Mouse (Mus musculus) embryonic facial prominence, embryonic 13.5 days (tissue): ENCODE data around the gene Tnfsf13. TPM values are rescaled to one million over a fixed set of nuclear protein-coding genes. Genes with fewer than 3 reads are reported as not detected.

ENCODE experiments used
- ATAC-seq: fragments of 200-750 bp; cut with Nextera tagmentation; 2 replicates; pipeline ENCODE4 v1.8.0; 2017; ENCODE audit warnings: low read depth; ENCODE audit not compliant: insufficient number of reproducible peaks, insufficient read depth, low FRiP score, low TSS enrichment
- H3K27ac ChIP-seq: fragments of 300-500 bp; sonication (generic); 2 replicates; pipeline ENCODE4 v1.5.1; 2015; ENCODE audit warnings: moderate library complexity, mild to moderate bottlenecking, inconsistent platforms
- H3K27me3 ChIP-seq: fragments of 300-500 bp; sonication (generic); 2 replicates; pipeline ENCODE4 v1.6.1; 2015; ENCODE audit warnings: mild to moderate bottlenecking, inconsistent platforms
- H3K36me3 ChIP-seq: fragments of 300-500 bp; sonication (generic); 2 replicates; pipeline ENCODE4 v1.6.1; 2015; ENCODE audit warnings: mild to moderate bottlenecking, inconsistent platforms
- H3K4me1 ChIP-seq: fragments of 300-500 bp; sonication (generic); 2 replicates; pipeline ENCODE4 v1.6.1; 2015; ENCODE audit warnings: inconsistent platforms
- H3K4me2 ChIP-seq: fragments of 300-500 bp; sonication (generic); 2 replicates; pipeline ENCODE4 v1.6.1; 2015; ENCODE audit warnings: moderate library complexity, mild to moderate bottlenecking, inconsistent platforms
- H3K4me3 ChIP-seq: fragments of 300-500 bp; sonication (generic); 2 replicates; pipeline ENCODE4 v1.5.1; 2015; ENCODE audit warnings: mild to moderate bottlenecking, inconsistent platforms
- H3K9ac ChIP-seq: fragments of 300-500 bp; sonication (generic); 2 replicates; pipeline ENCODE4 v1.6.1; 2015; ENCODE audit warnings: mild to moderate bottlenecking, inconsistent platforms
- H3K9me3 ChIP-seq: fragments of 300-500 bp; sonication (generic); 2 replicates; pipeline ENCODE4 v1.6.1; 2016; ENCODE audit warnings: inconsistent platforms
- WGBS: fragments of 180-500 bp; shearing (Covaris S2); methylation state at CpG from one replicate; pipeline ENCODE4 v1.1.7; 2015; ENCODE audit warnings: mixed read lengths; 5-methylcytosine and 5-hydroxymethylcytosine counted together
- polyA plus RNA-seq: library from polyadenylated mRNA; unstranded; fragments of >200 nt; fragmentation: Nextera tagmentation; extraction: Ambion mirVana; gene quantifications from 2 replicates; pipeline ENCODE4 v1.2.1, GENCODE M21; 2015

Gene Tnfsf13
- polyA plus RNA-seq, 1 experiment from 2014 or later, result 0.21 TPM

DNA sequence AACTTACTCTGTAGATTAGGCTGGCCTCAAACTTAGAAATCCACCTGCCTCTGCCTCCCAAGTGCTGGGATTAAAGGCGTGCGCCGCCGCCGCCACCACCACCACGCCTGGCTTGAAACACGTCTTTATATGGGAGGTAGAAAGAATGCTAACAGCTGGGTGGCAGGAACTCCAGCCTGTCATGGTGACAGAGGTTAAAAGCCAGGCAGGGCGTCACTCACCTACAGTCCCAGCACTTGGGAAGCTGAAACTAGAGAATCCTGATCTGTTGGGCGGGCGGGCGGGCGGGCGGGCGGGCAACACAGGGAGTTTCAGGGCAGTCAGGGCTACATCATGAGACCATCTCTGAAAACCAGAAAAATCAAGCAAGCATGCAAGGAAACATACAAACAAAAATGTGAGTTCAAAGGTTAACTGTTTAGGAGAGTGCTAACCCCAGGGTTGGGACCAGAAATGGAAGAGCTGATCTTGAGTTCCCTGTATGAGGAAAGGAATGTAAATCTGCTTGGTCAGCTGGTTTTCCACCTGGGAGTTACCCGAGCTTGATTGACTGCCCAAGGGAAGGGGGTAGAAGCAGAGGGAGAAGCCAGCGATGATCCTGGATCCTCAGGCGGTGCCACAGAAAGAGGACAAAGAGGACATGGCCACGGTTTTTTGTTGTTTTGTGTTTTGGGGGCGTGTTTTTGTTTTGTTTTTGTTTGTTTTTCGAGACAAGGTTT, 27.5 kb upstream of the Tnfsf13 start:
- no peak overlapping the region for H3K27ac ChIP-seq
- H3K4me2 ChIP-seq, result no peak overlapping the region
- no peak overlapping the region for H3K4me3 ChIP-seq
- WGBS, result 75% methylated on average over 20 of the region's 20 CpGs
- H3K4me1 ChIP-seq, result peaks cover 27% of the 10 kb centered on the region
- ATAC-seq, result no peak
- no peak overlapping the region for H3K9ac ChIP-seq
- H3K9me3 ChIP-seq, result no peaks in the 10 kb centered on the region
- no peaks in the 10 kb centered on the region for H3K27me3 ChIP-seq
- H3K36me3 ChIP-seq, result no peaks in the 10 kb centered on the region

DNA sequence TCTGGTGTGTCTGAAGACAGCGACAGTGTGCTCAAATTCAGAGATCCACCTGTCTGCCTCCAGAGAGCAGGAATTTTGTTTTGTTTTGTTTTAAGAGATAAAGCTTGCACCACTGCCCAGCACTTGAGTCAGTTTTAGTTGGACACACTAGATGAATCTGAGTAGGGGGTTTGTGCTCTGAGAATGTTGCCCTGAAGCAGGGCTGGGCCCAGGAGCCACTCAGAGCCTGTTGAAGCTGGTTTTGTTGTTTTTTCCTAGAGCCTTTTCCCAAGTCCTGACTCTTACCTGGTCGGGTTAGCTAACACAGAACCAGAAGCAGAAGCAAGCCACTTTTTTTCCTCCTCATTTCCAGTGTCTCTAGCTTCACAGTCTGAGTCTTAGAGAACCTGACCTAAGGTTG, 25.5 kb upstream of the Tnfsf13 start:
- no peak for ATAC-seq
- Histone ChIP-seq H3K36me3 (no peaks in the 10 kb centered on the region), H3K27ac (no peak overlapping the region), H3K4me1 (peaks cover 25% of the 10 kb centered on the region), H3K9ac (no peak overlapping the region), H3K9me3 (no peaks in the 10 kb centered on the region), H3K27me3 (no peaks in the 10 kb centered on the region), H3K4me3 (no peak overlapping the region), H3K4me2 (no peak overlapping the region)
- 79% methylated on average over 2 of the region's 2 CpGs for WGBS

DNA sequence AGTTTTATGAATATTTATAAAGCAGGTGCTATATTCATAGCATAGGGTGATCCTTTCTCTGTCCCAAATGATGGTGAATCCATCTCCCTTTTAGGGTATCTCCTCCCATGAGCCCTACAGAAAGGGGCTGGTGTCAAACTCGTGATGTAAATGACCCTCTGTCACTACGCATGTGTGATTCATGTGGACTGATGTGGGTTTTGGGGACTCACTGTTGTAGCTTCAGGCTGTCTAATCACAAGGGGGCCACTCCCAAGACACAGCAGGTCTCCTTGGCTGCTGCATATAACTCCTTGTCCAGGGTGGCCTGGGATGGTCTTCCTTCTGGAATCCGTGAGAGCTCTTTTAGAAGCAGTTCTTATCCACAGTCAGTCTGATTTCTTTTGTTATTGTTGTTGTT, 24.9 kb upstream of the Tnfsf13 start:
- Histone ChIP-seq H3K27ac (no peak overlapping the region), H3K4me3 (no peak overlapping the region), H3K27me3 (no peaks in the 10 kb centered on the region), H3K36me3 (no peaks in the 10 kb centered on the region), H3K4me1 (peaks cover 21% of the 10 kb centered on the region), H3K9ac (no peak overlapping the region), H3K4me2 (no peak overlapping the region), H3K9me3 (no peaks in the 10 kb centered on the region)
- no peak for ATAC-seq
- WGBS, result 81% methylated on average over 3 of the region's 3 CpGs

DNA sequence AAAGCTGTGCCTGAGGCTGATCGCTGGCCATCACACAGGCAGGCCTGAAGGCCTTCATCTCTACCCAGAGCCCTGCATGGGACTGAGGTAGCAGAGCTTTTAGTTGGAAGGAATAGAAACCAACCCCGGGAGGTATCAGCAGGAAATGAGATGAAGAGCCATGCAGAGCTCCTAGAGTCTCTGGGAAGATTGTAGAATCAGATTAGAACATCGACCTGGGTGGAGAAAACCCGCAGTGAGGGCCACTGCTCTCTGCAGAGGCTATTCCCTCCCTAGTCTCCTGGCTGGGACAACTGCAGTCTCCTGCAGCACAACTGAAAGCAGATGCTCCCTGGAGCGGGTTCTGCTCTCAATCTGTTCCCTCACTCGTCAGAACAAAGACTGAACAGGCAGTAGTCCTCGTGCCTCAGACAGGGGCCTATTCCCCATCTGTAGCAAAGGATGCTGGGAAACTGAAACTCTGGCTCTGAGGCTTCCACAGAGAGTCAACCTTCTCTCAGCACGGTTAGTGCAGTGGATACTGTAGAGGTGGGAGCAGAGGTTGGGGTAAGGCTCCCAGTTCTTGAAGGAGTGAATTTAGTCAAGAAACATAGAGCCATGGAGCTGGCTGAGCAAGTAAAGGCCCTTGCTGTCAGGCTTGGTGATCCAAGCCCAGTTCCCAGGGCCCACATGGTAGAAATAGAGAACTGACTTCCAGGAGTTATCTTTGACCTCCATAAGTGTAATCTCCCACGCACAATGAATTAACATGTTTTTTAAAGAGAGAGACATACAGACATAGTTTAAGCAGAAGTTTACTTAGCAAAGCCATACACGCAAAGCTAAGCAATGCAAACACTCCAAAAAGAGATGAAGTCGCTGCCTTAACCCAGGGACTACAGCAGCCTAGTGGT, 24.2 kb upstream of the Tnfsf13 start:
- Histone ChIP-seq H3K4me3 (no peak overlapping the region), H3K27ac (peak overlapping the region; percentile 48), H3K4me2 (no peak overlapping the region), H3K9ac (peak overlapping the region; percentile 46), H3K4me1 (peaks cover 20% of the 10 kb centered on the region), H3K9me3 (no peaks in the 10 kb centered on the region), H3K36me3 (no peaks in the 10 kb centered on the region), H3K27me3 (no peaks in the 10 kb centered on the region)
- WGBS, result 41% methylated on average over 11 of the region's 11 CpGs
- ATAC-seq, result no peak

DNA sequence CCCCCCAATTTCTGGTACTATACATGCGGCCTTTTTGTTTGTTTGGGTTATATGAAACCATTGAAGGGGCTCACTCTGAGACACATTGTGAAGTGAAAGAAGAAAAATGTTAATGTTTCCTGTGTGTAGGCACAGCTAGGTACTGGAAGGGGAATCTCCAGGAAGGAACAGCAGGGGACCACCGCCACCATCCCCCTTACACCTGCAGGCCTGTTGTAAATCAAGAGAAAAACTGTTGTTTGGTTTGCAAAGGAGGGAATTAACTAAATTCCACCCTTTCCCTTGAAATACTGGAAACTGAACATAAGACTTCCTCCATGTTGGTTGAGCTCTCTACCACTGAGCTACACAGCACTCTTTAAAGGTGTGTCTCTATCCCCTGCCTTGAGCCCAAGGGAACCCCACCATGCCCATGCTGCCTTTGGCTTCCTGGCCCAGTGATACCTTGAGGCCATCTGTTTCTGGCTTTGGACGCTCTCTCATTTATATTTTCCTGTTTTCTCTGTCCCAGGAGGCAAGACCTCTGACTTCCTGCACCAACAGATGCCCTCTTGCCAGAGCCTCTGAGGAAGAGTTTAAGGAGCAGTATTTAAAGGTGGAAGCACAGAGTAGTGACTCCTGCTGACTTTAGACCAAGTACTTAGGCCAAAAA, 23.2 kb upstream of the Tnfsf13 start:
- Histone ChIP-seq H3K27ac (peak overlapping the region; percentile 48; the same call in 1 of the 2 replicates), H3K9ac (no peak overlapping the region), H3K9me3 (no peaks in the 10 kb centered on the region), H3K27me3 (no peaks in the 10 kb centered on the region), H3K36me3 (no peaks in the 10 kb centered on the region), H3K4me3 (no peak overlapping the region), H3K4me1 (peaks cover 17% of the 10 kb centered on the region), H3K4me2 (no peak overlapping the region)
- no peak for ATAC-seq
- WGBS, result 77% methylated on average over 3 of the region's 3 CpGs

DNA sequence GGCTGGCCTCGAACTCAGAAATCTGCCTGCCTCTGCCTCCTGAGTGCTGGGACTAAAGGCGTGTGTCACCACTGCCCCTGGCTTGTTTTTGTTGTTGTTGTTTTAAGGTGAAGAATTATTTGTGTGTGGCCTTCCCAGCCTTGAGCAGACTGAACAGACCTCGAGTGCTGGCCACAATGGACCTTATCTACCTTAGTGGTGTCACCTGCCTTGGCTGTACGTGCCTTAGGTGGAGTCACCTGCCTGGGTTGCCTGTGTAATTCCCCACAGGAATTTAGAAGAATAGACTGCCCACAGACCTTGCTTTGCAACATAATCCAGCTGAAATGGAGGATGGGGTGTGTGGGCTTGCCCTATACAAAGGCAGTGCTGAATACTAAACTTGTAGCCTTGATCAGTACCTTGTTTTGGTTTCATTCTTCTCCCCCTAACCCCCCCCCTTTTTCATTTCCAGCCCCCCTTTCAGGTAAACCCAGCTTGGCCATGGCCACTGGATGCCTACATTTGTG, 22.3 kb upstream of the Tnfsf13 start:
- Histone ChIP-seq H3K27me3 (no peaks in the 10 kb centered on the region), H3K27ac (no peak overlapping the region), H3K36me3 (no peaks in the 10 kb centered on the region), H3K9ac (no peak overlapping the region), H3K9me3 (no peaks in the 10 kb centered on the region), H3K4me1 (peaks cover 15% of the 10 kb centered on the region), H3K4me2 (no peak overlapping the region), H3K4me3 (no peak overlapping the region)
- WGBS, result 80% methylated on average over 4 of the region's 4 CpGs
- ATAC-seq, result no peak

DNA sequence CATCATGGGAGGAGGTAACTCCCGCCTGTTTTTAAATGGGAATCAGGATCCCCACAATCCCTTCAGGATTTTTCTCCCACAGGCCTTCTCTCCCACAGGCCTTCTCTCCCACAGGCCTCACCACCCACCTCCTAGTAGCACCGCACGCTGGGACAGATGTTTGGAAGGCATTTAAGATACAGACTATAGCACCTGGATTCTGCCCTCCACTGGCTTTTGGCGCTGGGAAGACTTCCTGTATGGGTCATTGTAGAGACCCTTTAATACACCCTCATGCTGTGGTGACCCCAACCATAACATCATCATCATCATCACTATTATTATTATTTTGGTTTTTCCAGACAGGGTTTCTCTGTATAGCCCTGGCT, 21.9 kb upstream of the Tnfsf13 start:
- Histone ChIP-seq H3K27me3 (no peaks in the 10 kb centered on the region), H3K9ac (no peak overlapping the region), H3K4me3 (no peak overlapping the region), H3K36me3 (no peaks in the 10 kb centered on the region), H3K4me2 (no peak overlapping the region), H3K9me3 (no peaks in the 10 kb centered on the region), H3K4me1 (peaks cover 15% of the 10 kb centered on the region), H3K27ac (no peak overlapping the region)
- WGBS, result 88% methylated on average over 4 of the region's 4 CpGs
- ATAC-seq, result no peak

DNA sequence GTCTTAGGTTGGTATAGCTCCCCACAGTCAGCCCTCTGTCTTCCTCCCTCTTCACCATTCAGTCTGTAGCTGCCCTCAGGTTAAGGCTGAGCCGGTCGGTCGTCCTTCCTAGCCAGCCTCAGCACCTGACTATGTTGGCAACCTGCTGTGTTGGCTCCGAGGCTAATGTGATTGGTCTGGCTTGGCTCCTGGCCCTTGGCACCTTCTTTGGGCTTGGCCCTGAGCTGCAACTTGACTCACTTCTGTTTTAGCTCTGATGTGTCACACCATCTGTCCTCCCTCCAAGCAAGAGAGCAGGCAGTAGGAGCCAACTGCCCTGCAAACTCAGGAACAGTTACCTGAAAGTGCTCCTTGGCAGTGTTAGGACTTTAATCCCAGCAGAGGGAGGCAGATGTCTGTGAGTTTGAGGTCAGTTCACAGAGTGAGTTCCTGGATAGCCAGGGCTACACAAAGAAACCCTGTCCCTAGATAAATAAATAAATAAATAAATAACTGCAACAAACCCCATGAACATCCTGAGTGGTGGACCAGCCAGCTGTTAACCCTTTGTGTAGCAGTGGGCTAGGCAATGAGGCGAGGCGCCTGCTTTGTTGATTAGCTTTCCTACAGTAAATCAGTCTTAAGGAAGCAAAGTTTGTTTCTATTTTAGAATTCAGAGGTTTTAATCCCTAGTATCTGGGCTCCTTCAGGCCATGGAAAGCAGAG, 21.3 kb upstream of the Tnfsf13 start:
- no peak overlapping the region for H3K27ac ChIP-seq
- peaks cover 15% of the 10 kb centered on the region for H3K4me1 ChIP-seq
- no peaks in the 10 kb centered on the region for H3K27me3 ChIP-seq
- H3K9ac ChIP-seq, result no peak overlapping the region
- no peak overlapping the region for H3K4me2 ChIP-seq
- ATAC-seq, result no peak
- 51% methylated on average over 6 of the region's 6 CpGs for WGBS
- H3K4me3 ChIP-seq, result no peak overlapping the region
- no peaks in the 10 kb centered on the region for H3K36me3 ChIP-seq
- no peaks in the 10 kb centered on the region for H3K9me3 ChIP-seq

DNA sequence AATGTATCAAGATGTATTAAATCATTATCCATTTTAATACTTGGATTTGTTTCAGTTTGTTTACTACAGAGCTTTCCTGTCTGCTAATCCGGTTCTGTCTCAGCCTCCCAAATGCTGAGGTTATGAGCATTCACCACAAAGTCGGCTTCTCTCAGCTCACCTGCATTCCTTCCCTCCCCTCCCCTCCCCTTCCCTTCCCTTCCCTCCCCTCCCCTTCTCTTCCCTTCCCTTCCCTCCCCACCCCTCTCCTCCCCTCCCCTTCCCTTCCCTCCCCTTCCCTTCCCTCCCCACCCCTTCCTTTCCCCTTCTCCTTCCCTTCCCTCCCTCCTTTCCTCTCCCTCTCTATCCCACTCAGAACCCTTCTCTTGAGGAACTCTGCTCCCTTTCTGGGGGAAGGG, 19.0 kb upstream of the Tnfsf13 start:
- ATAC-seq, result no peak
- no peak overlapping the region for H3K9ac ChIP-seq

DNA sequence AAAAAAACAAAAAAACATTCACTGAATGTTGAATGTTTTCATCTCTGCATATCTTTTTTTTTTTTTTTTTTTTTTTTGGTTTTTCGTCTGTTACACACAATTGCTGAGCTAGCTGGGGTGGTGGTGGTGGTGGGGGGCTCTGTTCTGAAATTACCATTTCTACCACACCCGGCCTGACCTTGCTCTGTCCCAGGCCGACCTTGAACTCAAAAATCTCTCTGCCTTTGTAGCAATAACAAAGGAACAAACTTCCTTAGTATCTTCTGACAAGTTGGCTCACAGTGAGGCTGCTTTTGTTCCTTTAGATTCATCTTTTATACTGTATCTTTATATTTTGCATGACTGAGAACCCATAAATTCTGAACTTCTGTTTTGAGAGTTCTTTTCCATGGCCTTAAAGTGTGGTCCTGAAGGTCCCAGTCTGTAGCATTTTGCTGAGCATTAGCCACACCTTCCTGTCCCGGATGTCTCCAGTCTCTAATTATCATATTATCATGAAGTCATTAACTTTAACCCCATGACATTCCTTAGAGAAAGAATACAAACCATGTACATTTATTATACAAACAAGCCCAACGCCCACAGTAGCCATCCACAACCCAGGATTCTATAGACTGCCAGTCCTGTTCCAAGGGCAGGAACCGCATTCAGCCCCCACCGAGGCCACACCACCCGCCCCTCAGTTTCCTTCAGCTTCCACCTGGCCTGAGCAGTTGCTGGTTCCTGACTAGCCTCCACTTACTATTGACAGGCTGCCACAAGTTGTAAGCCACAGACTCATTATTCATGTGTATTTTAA, 18.4 kb upstream of the Tnfsf13 start:
- no peak overlapping the region for H3K4me2 ChIP-seq
- H3K4me1 ChIP-seq, result peaks cover 3% of the 10 kb centered on the region
- no peak for ATAC-seq
- no peak overlapping the region for H3K27ac ChIP-seq
- H3K36me3 ChIP-seq, result no peaks in the 10 kb centered on the region
- 54% methylated on average over 8 of the region's 8 CpGs for WGBS
- no peaks in the 10 kb centered on the region for H3K9me3 ChIP-seq
- no peaks in the 10 kb centered on the region for H3K27me3 ChIP-seq
- H3K9ac ChIP-seq, result no peak overlapping the region
- H3K4me3 ChIP-seq, result no peak overlapping the region

More for the DNA sequence above, 19.0 kb upstream of the Tnfsf13 start:
- no peaks in the 10 kb centered on the region for H3K27me3 ChIP-seq
- H3K4me1 ChIP-seq, result peaks cover 9% of the 10 kb centered on the region
- no peak overlapping the region for H3K4me3 ChIP-seq
- H3K4me2 ChIP-seq, result no peak overlapping the region
- H3K27ac ChIP-seq, result no peak overlapping the region
- no peaks in the 10 kb centered on the region for H3K36me3 ChIP-seq
- no peaks in the 10 kb centered on the region for H3K9me3 ChIP-seq
- WGBS, result 27% methylated on average over 2 of the region's 2 CpGs
